Mouse (Mus musculus): ENCODE data around the gene Slc7a14. TPM values are rescaled to one million over a fixed set of nuclear protein-coding genes. Genes with fewer than 3 reads are reported as not detected.

The Slc7a14 gene
- total and polyA plus RNA-seq, 3 experiments, result under 0.01 to 0.01 TPM; not detected in 1

DNA sequence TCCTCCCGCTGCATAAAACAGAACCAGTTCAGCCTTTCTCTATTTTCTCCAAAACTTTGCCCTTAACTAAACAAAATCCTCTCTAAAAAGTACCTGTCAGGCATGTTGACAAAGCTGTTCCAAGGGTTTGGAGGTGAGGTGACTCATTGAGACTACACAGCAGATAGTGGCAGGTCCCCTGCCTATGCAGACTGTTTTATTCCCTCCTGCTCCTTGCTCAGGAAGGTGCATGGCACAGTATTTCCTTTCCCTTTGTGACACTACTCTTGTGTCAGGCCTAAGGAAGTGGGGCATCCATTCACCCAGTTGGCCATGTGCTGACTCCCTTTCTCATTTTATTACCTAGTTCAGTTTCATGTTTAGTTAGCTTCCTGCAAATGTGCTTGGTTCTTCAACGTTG lies 42.3 kb downstream of the Slc7a14 start:
- Histone ChIP-seq H3K36me3 (ENCODE audit: control insufficient read depth in 1 of 2, insufficient read depth in 2 of 2, low read length in 2 of 2) (no peaks in the 10 kb centered on the region), H3K9ac (ENCODE audit: control insufficient read depth, low read depth, low read length, poor library complexity, severe bottlenecking) (no peak overlapping the region), H3K27me3 (ENCODE audit: control insufficient read depth in 1 of 2, insufficient read depth in 2 of 2, low read length in 2 of 2) (no peaks in the 10 kb centered on the region), H3K79me2 (ENCODE audit: control insufficient read depth, insufficient read depth, low read length, poor library complexity) (no peaks in the 10 kb centered on the region), H3K27ac (ENCODE audit: control insufficient read depth, low read depth, low read length) (no peak overlapping the region), H3K4me3 (ENCODE audit: control insufficient read depth in 1 of 2, insufficient read depth in 1 of 2, low read depth in 2 of 2, low read length in 2 of 2) (no peak overlapping the region), H3K9me3 (replicated peaks; ENCODE audit: insufficient read depth, low read length) (no peaks in the 10 kb centered on the region), H3K4me1 (ENCODE audit: control insufficient read depth in 1 of 2, insufficient read depth in 2 of 2, low read length in 2 of 2) (no peaks in the 10 kb centered on the region)
- TF ChIP-seq ZMIZ1 (IDR thresholded peaks at IDR 0.05; ENCODE audit: low read depth, low read length) (no peak), ELF1 (IDR thresholded peaks at IDR 0.05; ENCODE audit: low read depth, low read length) (no peak), UBTF (IDR thresholded peaks at IDR 0.05; ENCODE audit: borderline replicate concordance, insufficient read depth, low read depth, low read length) (no peak), TBP (IDR thresholded peaks at IDR 0.05; ENCODE audit: low read depth, low read length) (no peak), TCF12 (IDR thresholded peaks at IDR 0.05; ENCODE audit: low read depth, low read length) (no peak)
- DNase-seq (ENCODE audit: low read depth, low spot score), result no peak

DNA sequence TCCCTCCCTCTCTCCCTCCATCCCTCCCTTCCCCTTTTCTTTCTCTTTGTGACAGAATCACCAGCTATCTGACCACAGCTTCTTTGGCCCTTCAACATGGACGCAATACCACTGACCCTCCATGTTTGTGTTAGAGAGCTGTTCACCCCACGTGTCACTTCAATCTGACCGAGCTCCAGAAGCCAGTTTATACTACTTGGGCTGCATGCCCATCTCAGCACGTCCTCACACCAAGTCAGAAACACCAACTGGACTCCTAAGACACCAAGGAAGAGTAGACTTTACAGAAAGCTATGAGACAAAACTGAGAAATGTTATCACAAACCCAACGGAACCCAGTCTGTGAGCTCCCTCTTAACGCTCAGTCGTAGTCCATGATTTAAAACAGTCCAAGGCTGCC lies 43.2 kb downstream of the Slc7a14 start:
- Histone ChIP-seq H3K27me3 (ENCODE audit: control insufficient read depth in 1 of 2, insufficient read depth in 2 of 2, low read length in 2 of 2) (no peaks in the 10 kb centered on the region), H3K4me1 (ENCODE audit: control insufficient read depth in 1 of 2, insufficient read depth in 2 of 2, low read length in 2 of 2) (no peaks in the 10 kb centered on the region), H3K9me3 (replicated peaks; ENCODE audit: insufficient read depth, low read length) (no peaks in the 10 kb centered on the region), H3K36me3 (ENCODE audit: control insufficient read depth in 1 of 2, insufficient read depth in 2 of 2, low read length in 2 of 2) (no peaks in the 10 kb centered on the region), H3K4me3 (ENCODE audit: control insufficient read depth in 1 of 2, insufficient read depth in 1 of 2, low read depth in 2 of 2, low read length in 2 of 2) (no peak overlapping the region), H3K9ac (ENCODE audit: control insufficient read depth, low read depth, low read length, poor library complexity, severe bottlenecking) (no peak overlapping the region), H3K79me2 (ENCODE audit: control insufficient read depth, insufficient read depth, low read length, poor library complexity) (no peaks in the 10 kb centered on the region), H3K27ac (ENCODE audit: control insufficient read depth, low read depth, low read length) (no peak overlapping the region)
- TF ChIP-seq RCOR1 (IDR thresholded peaks at IDR 0.05; ENCODE audit: low read depth, low read length), result no peak
- TF ChIP-seq CHD1 (IDR thresholded peaks at IDR 0.05; ENCODE audit: low read depth, low read length), result no peak
- no peak for TF ChIP-seq USF1 (IDR thresholded peaks at IDR 0.05; ENCODE audit: low read depth, low read length)
- no peak for TF ChIP-seq MYC (IDR thresholded peaks at IDR 0.05; ENCODE audit: low read depth, low read length)
- TF ChIP-seq ZKSCAN1 (IDR thresholded peaks at IDR 0.05; ENCODE audit: low read depth, low read length), result no peak
- TF ChIP-seq HCFC1 (IDR thresholded peaks at IDR 0.05; ENCODE audit: low read depth, low read length), result no peak
- no peak for DNase-seq (ENCODE audit: low read depth, low spot score)

GRCm38 (mm10) chr3:31263535-31263934 lies 46.6 kb downstream of the Slc7a14 start:
- TF ChIP-seq TCF12 (IDR thresholded peaks at IDR 0.05; ENCODE audit: low read depth, low read length) (peak; percentile 45; the same call in 1 of the 2 replicates), POLR2AphosphoS2 (IDR thresholded peaks at IDR 0.05; ENCODE audit: low read length) (no peak), RCOR1 (IDR thresholded peaks at IDR 0.05; ENCODE audit: low read depth, low read length) (peak; percentile 28; the same call in 1 of the 2 replicates), NRF1 (IDR thresholded peaks at IDR 0.05; ENCODE audit: insufficient read depth, low read depth, low read length, poor library complexity, severe bottlenecking) (no peak)
- H3K27ac ChIP-seq (ENCODE audit: control insufficient read depth, low read depth, low read length), result no peak overlapping the region

More at GRCm38 (mm10) chr3:31263535-31263934, 46.6 kb downstream of the Slc7a14 start:
- H3K9me3 ChIP-seq (replicated peaks; ENCODE audit: insufficient read depth, low read length), result no peaks in the 10 kb centered on the region
- H3K27me3 ChIP-seq (ENCODE audit: control insufficient read depth in 1 of 2, insufficient read depth in 2 of 2, low read length in 2 of 2), result no peaks in the 10 kb centered on the region
- no peaks in the 10 kb centered on the region for H3K4me1 ChIP-seq (ENCODE audit: control insufficient read depth in 1 of 2, insufficient read depth in 2 of 2, low read length in 2 of 2)
- peak; percentile 9 for DNase-seq (ENCODE audit: low read depth, low spot score)
- H3K36me3 ChIP-seq (ENCODE audit: control insufficient read depth in 1 of 2, insufficient read depth in 2 of 2, low read length in 2 of 2), result no peaks in the 10 kb centered on the region
- no peak overlapping the region for H3K4me3 ChIP-seq (ENCODE audit: control insufficient read depth in 1 of 2, insufficient read depth in 1 of 2, low read depth in 2 of 2, low read length in 2 of 2)
- H3K79me2 ChIP-seq (ENCODE audit: control insufficient read depth, insufficient read depth, low read length, poor library complexity), result no peaks in the 10 kb centered on the region
- no peak overlapping the region for H3K9ac ChIP-seq (ENCODE audit: control insufficient read depth, low read depth, low read length, poor library complexity, severe bottlenecking)
